Mouse (Mus musculus) liver, adult 2 months (tissue): Measurements from ENCODE around the gene Rpl6.

Source experiments
- CTCF ChIP-seq: fragments of 200-500 bp; IDR thresholded peaks from 2 replicates; pipeline ENCODE4 v1.5.1; 2011; ENCODE audit warnings: low read depth, low read length, control low read depth
- POLR2A ChIP-seq: fragments of 200-500 bp; IDR thresholded peaks from 2 replicates; pipeline ENCODE4 v1.6.1; 2011; ENCODE audit warnings: low read length, control low read depth; ENCODE audit not compliant: insufficient read depth; ENCODE audit errors: extremely low read depth

GRCm38 (mm10) chr5:121225854-121226253, 21.6 kb downstream of the Rpl6 start:
- TF ChIP-seq CTCF (no peak), POLR2A (no peak)
